Mouse (Mus musculus): Measurements from ENCODE around the gene Ptprt. TPM values are rescaled to one million over a fixed set of nuclear protein-coding genes. Genes with fewer than 3 reads are reported as not detected.

Gene Ptprt
- polyA plus RNA-seq, 1 experiment from 2014 or later: 0.05 TPM

GRCm38 (mm10) chr2:161660827-161661226 is 1000.1 kb downstream of the Ptprt start:
- Histone ChIP-seq H3K36me3 (ENCODE audit: control insufficient read depth, insufficient read depth) (no peaks in the 10 kb centered on the region), H3K27ac (ENCODE audit: low read length) (no peak overlapping the region), H3K4me3 (ENCODE audit: low read depth, low read length) (no peak overlapping the region), H3K4me2 (ENCODE audit: low read depth, low read length) (no peak overlapping the region), H3K9me3 (replicated peaks; ENCODE audit: control insufficient read depth, low read length) (no peaks in the 10 kb centered on the region), H3K9ac (ENCODE audit: low read depth, low read length) (no peak overlapping the region), H3K27me3 (ENCODE audit: control insufficient read depth, insufficient read depth, low read depth, low read length) (no peaks in the 10 kb centered on the region), H3K4me1 (ENCODE audit: control insufficient read depth, low read depth, low read length) (no peaks in the 10 kb centered on the region)
- ATAC-seq (ENCODE audit: low read depth): no peak
- WGBS (ENCODE audit: insufficient replicate concordance): 15% methylated on average over 4 of the region's 4 CpGs

DNA sequence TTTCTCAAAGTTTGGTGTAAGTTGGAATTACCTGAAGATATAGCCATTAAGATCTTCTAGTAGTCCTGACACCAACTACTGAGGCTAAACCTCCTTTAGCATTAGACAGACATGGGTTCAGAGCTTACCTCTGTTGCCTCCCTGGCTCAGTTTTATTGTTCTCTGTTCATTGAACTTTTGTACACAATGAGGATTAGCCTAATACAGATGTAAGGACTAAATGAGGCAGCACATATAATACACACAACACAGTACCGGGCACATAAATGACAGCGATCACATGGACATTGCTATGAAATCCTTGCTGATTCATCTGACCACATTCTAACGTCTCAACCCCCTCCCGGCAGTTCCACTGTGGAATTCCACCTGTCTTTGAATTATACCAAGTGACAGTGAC is 1003.9 kb downstream of the Ptprt start:
- no peak overlapping the region for H3K4me2 ChIP-seq (ENCODE audit: low read depth, low read length)
- 73% methylated on average over 4 of the region's 4 CpGs for WGBS (ENCODE audit: insufficient replicate concordance)
- H3K27ac ChIP-seq (ENCODE audit: low read length): no peak overlapping the region
- H3K4me3 ChIP-seq (ENCODE audit: low read depth, low read length): no peak overlapping the region
- ATAC-seq (ENCODE audit: low read depth): no peak
- H3K4me1 ChIP-seq (ENCODE audit: control insufficient read depth, low read depth, low read length): no peaks in the 10 kb centered on the region
- H3K9me3 ChIP-seq (replicated peaks; ENCODE audit: control insufficient read depth, low read length): no peaks in the 10 kb centered on the region
- no peaks in the 10 kb centered on the region for H3K27me3 ChIP-seq (ENCODE audit: control insufficient read depth, insufficient read depth, low read depth, low read length)
- no peak overlapping the region for H3K9ac ChIP-seq (ENCODE audit: low read depth, low read length)
- H3K36me3 ChIP-seq (ENCODE audit: control insufficient read depth, insufficient read depth): no peaks in the 10 kb centered on the region

GRCm38 (mm10) chr2:161656632-161657031 is 1004.3 kb downstream of the Ptprt start:
- no peak for ATAC-seq (ENCODE audit: low read depth)
- no peaks in the 10 kb centered on the region for H3K9me3 ChIP-seq (replicated peaks; ENCODE audit: control insufficient read depth, low read length)
- no peak overlapping the region for H3K4me2 ChIP-seq (ENCODE audit: low read depth, low read length)
- H3K36me3 ChIP-seq (ENCODE audit: control insufficient read depth, insufficient read depth): no peaks in the 10 kb centered on the region
- no peaks in the 10 kb centered on the region for H3K27me3 ChIP-seq (ENCODE audit: control insufficient read depth, insufficient read depth, low read depth, low read length)
- no peaks in the 10 kb centered on the region for H3K4me1 ChIP-seq (ENCODE audit: control insufficient read depth, low read depth, low read length)
- H3K4me3 ChIP-seq (ENCODE audit: low read depth, low read length): no peak overlapping the region
- WGBS (ENCODE audit: insufficient replicate concordance): 51% methylated on average over 3 of the region's 3 CpGs
- no peak overlapping the region for H3K9ac ChIP-seq (ENCODE audit: low read depth, low read length)
- H3K27ac ChIP-seq (ENCODE audit: low read length): no peak overlapping the region

GRCm38 (mm10) chr2:161640805-161641204 is 1020.1 kb downstream of the Ptprt start:
- Histone ChIP-seq H3K9ac (ENCODE audit: low read depth, low read length) (no peak overlapping the region), H3K36me3 (ENCODE audit: control insufficient read depth, insufficient read depth) (no peaks in the 10 kb centered on the region), H3K4me1 (ENCODE audit: control insufficient read depth, low read depth, low read length) (no peaks in the 10 kb centered on the region), H3K9me3 (replicated peaks; ENCODE audit: control insufficient read depth, low read length) (no peaks in the 10 kb centered on the region), H3K27ac (ENCODE audit: low read length) (no peak overlapping the region), H3K27me3 (ENCODE audit: control insufficient read depth, insufficient read depth, low read depth, low read length) (no peaks in the 10 kb centered on the region), H3K4me2 (ENCODE audit: low read depth, low read length) (no peak overlapping the region), H3K4me3 (ENCODE audit: low read depth, low read length) (no peak overlapping the region)
- no peak for ATAC-seq (ENCODE audit: low read depth)
- 74% methylated on average over 2 of the region's 2 CpGs for WGBS (ENCODE audit: insufficient replicate concordance)

DNA sequence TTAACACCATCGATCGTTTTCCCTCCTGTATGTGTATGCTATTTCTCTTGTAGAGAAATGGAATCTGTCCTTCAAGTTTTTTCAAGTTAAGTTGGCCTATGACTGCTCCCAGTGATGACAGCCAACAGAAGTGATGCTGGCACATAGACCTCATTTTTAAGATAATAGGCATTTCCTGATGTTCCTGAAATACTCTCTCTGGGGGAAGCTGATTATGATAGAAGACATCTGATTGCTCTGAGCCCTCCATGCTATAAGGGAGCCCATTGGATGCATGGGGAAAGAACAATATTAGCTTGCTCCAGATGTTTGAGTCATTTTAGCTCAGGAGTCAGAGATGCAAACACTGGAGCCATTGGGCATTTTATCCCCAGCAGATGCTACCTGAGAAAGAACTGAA is 1026.9 kb downstream of the Ptprt start:
- Histone ChIP-seq H3K4me3 (ENCODE audit: low read depth, low read length) (no peak overlapping the region), H3K36me3 (ENCODE audit: control insufficient read depth, insufficient read depth) (no peaks in the 10 kb centered on the region), H3K27me3 (ENCODE audit: control insufficient read depth, insufficient read depth, low read depth, low read length) (no peaks in the 10 kb centered on the region), H3K27ac (ENCODE audit: low read length) (no peak overlapping the region), H3K4me1 (ENCODE audit: control insufficient read depth, low read depth, low read length) (no peaks in the 10 kb centered on the region), H3K9ac (ENCODE audit: low read depth, low read length) (no peak overlapping the region), H3K9me3 (replicated peaks; ENCODE audit: control insufficient read depth, low read length) (no peaks in the 10 kb centered on the region), H3K4me2 (ENCODE audit: low read depth, low read length) (no peak overlapping the region)
- 59% methylated on average over 2 of the region's 2 CpGs for WGBS (ENCODE audit: insufficient replicate concordance)
- no peak for ATAC-seq (ENCODE audit: low read depth)

DNA sequence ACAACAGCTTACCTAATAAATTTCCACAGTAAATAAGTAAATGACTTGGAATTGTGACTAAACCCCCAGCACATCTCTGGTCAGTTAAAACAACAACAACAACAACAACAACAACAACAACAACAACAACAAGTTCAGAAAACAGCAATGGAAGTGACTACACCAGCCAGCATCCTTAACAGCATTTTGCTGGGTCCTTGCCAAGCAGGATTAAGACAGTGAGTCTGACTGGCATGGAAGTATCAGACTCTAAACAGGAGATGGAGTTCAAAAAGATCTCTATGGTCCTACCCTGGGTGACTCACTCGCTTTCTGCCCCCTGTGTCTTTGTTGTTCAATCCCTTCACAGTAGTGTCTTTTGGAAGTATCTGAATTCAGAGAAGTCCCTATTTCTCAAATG is 1035.1 kb downstream of the Ptprt start:
- no peak for ATAC-seq (ENCODE audit: low read depth)
- Histone ChIP-seq H3K27me3 (ENCODE audit: control insufficient read depth, insufficient read depth, low read depth, low read length) (no peaks in the 10 kb centered on the region), H3K9me3 (replicated peaks; ENCODE audit: control insufficient read depth, low read length) (no peaks in the 10 kb centered on the region), H3K4me1 (ENCODE audit: control insufficient read depth, low read depth, low read length) (no peaks in the 10 kb centered on the region), H3K36me3 (ENCODE audit: control insufficient read depth, insufficient read depth) (no peaks in the 10 kb centered on the region), H3K9ac (ENCODE audit: low read depth, low read length) (no peak overlapping the region), H3K27ac (ENCODE audit: low read length) (no peak overlapping the region), H3K4me3 (ENCODE audit: low read depth, low read length) (no peak overlapping the region), H3K4me2 (ENCODE audit: low read depth, low read length) (no peak overlapping the region)
- 30% methylated on average over 1 of the region's 1 CpGs for WGBS (ENCODE audit: insufficient replicate concordance)

DNA sequence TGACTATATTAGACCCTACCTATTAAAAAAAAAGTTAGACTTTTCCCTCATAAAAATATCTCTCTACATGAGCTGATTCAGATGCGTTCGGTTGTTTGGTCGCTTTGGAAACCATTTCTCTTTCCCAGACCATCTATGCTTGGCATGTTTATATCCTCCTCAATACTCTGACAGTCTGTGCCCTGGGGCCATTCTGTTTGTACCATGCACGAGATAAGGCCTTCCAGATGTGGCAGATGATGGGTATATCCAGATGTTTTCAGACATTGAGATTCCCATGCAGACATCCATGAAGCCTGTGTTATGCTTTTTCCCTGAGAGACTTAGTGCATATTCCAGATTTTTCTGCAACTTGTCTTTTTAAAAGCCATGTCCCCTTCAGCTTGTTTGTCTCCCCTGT is 1052.5 kb downstream of the Ptprt start:
- Histone ChIP-seq H3K9ac (ENCODE audit: low read depth, low read length) (no peak overlapping the region), H3K4me2 (ENCODE audit: low read depth, low read length) (no peak overlapping the region), H3K4me3 (ENCODE audit: low read depth, low read length) (no peak overlapping the region), H3K4me1 (ENCODE audit: control insufficient read depth, low read depth, low read length) (no peaks in the 10 kb centered on the region), H3K27ac (ENCODE audit: low read length) (no peak overlapping the region), H3K36me3 (ENCODE audit: control insufficient read depth, insufficient read depth) (no peaks in the 10 kb centered on the region), H3K9me3 (replicated peaks; ENCODE audit: control insufficient read depth, low read length) (no peaks in the 10 kb centered on the region), H3K27me3 (ENCODE audit: control insufficient read depth, insufficient read depth, low read depth, low read length) (no peaks in the 10 kb centered on the region)
- ATAC-seq (ENCODE audit: low read depth): no peak
- 60% methylated on average over 4 of the region's 4 CpGs for WGBS (ENCODE audit: insufficient replicate concordance)

DNA sequence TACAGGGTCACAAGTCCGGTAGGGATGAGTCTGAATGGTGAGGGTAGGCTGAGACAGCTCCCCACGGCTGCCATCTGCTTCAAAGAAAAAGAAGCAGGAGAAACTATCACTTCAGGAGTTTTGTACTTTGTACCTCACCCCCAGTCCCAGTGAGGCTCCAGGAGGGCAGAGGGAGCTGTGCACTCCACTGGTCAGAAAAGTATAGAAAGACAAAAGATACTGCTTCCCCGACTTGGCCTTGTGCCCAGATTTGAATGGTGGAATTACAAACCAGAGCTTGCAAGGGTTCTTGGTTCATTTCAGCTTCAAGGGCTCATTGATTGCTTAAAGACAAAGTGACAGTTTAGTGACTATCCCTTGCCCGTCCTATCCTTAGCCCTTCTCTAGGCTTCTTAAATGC is 1053.6 kb downstream of the Ptprt start:
- 52% methylated on average over 4 of the region's 4 CpGs for WGBS (ENCODE audit: insufficient replicate concordance)
- Histone ChIP-seq H3K9ac (ENCODE audit: low read depth, low read length) (no peak overlapping the region), H3K9me3 (replicated peaks; ENCODE audit: control insufficient read depth, low read length) (no peaks in the 10 kb centered on the region), H3K27me3 (ENCODE audit: control insufficient read depth, insufficient read depth, low read depth, low read length) (no peaks in the 10 kb centered on the region), H3K36me3 (ENCODE audit: control insufficient read depth, insufficient read depth) (no peaks in the 10 kb centered on the region), H3K4me2 (ENCODE audit: low read depth, low read length) (no peak overlapping the region), H3K4me3 (ENCODE audit: low read depth, low read length) (no peak overlapping the region), H3K27ac (ENCODE audit: low read length) (no peak overlapping the region), H3K4me1 (ENCODE audit: control insufficient read depth, low read depth, low read length) (no peaks in the 10 kb centered on the region)
- ATAC-seq (ENCODE audit: low read depth): no peak

DNA sequence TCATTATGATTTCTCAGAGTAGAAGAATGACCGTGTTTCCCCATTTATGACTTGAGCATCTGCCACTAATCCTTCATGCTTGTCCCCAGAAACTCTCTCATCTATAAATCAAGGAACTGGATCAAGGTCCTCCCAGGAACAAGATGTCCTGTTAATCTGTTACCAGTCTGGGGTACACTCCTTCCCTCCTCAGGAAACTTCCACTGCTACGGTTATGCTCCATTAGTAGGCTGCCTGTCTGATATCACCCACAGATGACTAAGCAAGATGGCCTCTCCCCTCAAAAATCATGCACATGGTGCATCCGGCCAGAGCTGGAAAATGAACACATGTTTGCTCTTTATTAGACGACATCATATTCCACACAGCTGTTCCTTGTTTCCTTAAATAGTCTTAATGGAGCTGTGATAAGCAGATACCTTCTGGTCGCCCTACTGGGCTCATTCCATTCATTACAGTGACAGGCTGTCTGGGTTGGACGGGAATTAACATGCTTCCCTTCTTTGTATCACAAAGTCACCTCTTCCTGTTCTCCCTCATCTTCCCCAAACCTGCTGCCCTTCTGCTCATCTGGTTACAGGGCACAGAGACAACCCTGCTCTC is 1060.6 kb downstream of the Ptprt start:
- Histone ChIP-seq H3K4me1 (ENCODE audit: control insufficient read depth, low read depth, low read length) (no peaks in the 10 kb centered on the region), H3K4me2 (ENCODE audit: low read depth, low read length) (no peak overlapping the region), H3K9ac (ENCODE audit: low read depth, low read length) (no peak overlapping the region), H3K36me3 (ENCODE audit: control insufficient read depth, insufficient read depth) (no peaks in the 10 kb centered on the region), H3K27ac (ENCODE audit: low read length) (no peak overlapping the region), H3K9me3 (replicated peaks; ENCODE audit: control insufficient read depth, low read length) (no peaks in the 10 kb centered on the region), H3K27me3 (ENCODE audit: control insufficient read depth, insufficient read depth, low read depth, low read length) (no peaks in the 10 kb centered on the region), H3K4me3 (ENCODE audit: low read depth, low read length) (no peak overlapping the region)
- ATAC-seq (ENCODE audit: low read depth): no peak
- WGBS (ENCODE audit: insufficient replicate concordance): 41% methylated on average over 6 of the region's 6 CpGs

Measured in liver, embryonic 16.5 days (tissue).